ENCODE assay signal across 25 mouse cellular contexts in the genomic region with DNA sequence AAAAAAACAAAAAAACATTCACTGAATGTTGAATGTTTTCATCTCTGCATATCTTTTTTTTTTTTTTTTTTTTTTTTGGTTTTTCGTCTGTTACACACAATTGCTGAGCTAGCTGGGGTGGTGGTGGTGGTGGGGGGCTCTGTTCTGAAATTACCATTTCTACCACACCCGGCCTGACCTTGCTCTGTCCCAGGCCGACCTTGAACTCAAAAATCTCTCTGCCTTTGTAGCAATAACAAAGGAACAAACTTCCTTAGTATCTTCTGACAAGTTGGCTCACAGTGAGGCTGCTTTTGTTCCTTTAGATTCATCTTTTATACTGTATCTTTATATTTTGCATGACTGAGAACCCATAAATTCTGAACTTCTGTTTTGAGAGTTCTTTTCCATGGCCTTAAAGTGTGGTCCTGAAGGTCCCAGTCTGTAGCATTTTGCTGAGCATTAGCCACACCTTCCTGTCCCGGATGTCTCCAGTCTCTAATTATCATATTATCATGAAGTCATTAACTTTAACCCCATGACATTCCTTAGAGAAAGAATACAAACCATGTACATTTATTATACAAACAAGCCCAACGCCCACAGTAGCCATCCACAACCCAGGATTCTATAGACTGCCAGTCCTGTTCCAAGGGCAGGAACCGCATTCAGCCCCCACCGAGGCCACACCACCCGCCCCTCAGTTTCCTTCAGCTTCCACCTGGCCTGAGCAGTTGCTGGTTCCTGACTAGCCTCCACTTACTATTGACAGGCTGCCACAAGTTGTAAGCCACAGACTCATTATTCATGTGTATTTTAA. TPM values are rescaled to one million over a fixed set of nuclear protein-coding genes. Genes with fewer than 3 reads are reported as not detected.
"Had no signal": no experiment of that assay in that cellular context is flagged by ENCODE, and none has a peak within 500 bp of the region (broad histone marks: within the 10 kb centered on the region; RNA-seq: fewer than 3 reads in every experiment).

No protein-coding gene starts in this region.

- H3K4me3 ChIP-seq: kidney, embryonic 15.5 days; limb, embryonic 12.5 days; limb, embryonic 15.5 days; megakaryocyte, embryonic 14.5 days; midbrain, embryonic 10.5 days; neural tube, embryonic 12.5 days; neural tube, embryonic 15.5 days had no signal

- H3K27ac ChIP-seq: kidney, embryonic 15.5 days; limb, embryonic 12.5 days; limb, embryonic 15.5 days; liver, embryonic 14.5 days; macrophage; midbrain, embryonic 10.5 days; neural tube, embryonic 12.5 days; neural tube, embryonic 15.5 days; stomach, postnatal 0 days had no signal

- ATAC-seq: liver, postnatal 0 days; lung, postnatal 0 days had no signal

- H3K4me1 ChIP-seq: limb, embryonic 15.5 days; midbrain, embryonic 10.5 days; neural tube, embryonic 12.5 days had no signal

- H3K36me3 ChIP-seq: kidney, embryonic 15.5 days; limb, embryonic 12.5 days; limb, embryonic 15.5 days; midbrain, embryonic 10.5 days; neural tube, embryonic 12.5 days; neural tube, embryonic 15.5 days had no signal

- H3K4me2 ChIP-seq: kidney, embryonic 15.5 days; limb, embryonic 12.5 days; limb, embryonic 15.5 days; liver, embryonic 11.5 days; lung, embryonic 14.5 days; neural tube, embryonic 12.5 days; neural tube, embryonic 15.5 days had no signal

- H3K9me3 ChIP-seq: kidney, embryonic 15.5 days; limb, embryonic 12.5 days; limb, embryonic 15.5 days; megakaryocyte, embryonic 14.5 days; midbrain, embryonic 10.5 days; neural tube, embryonic 12.5 days; neural tube, embryonic 15.5 days had no signal

- H3K27me3 ChIP-seq: kidney, embryonic 15.5 days; limb, embryonic 12.5 days; limb, embryonic 15.5 days; neural tube, embryonic 12.5 days; neural tube, embryonic 15.5 days had no signal

- DNase-seq: kidney, postnatal 10 days; kidney, postnatal 36 days; left cerebral cortex, postnatal 4 days; liver, postnatal 0 days; lung, embryonic 14.5 days; midbrain, embryonic 14.5 days; right cerebral cortex, adult 18-20 months; right cerebral cortex, postnatal 14 days; right cerebral cortex, postnatal 4 days; thymus, adult 2 months; thymus, postnatal 14 days; thymus, postnatal 4 days had no signal

- H3K9ac ChIP-seq: kidney, embryonic 15.5 days; limb, embryonic 12.5 days; limb, embryonic 15.5 days; liver, embryonic 14.5 days; liver, postnatal 0 days; lung, embryonic 14.5 days; neural tube, embryonic 12.5 days; neural tube, embryonic 15.5 days had no signal

RNA-seq across cellular contexts. Expression of gene Tnfsf13, which starts 18.4 kb away (rescaled TPM):
- polyA plus RNA-seq: stomach, embryonic 14.5 days had no signal
